Mouse (Mus musculus): ENCODE data around the gene Des.

The Des gene

DNA sequence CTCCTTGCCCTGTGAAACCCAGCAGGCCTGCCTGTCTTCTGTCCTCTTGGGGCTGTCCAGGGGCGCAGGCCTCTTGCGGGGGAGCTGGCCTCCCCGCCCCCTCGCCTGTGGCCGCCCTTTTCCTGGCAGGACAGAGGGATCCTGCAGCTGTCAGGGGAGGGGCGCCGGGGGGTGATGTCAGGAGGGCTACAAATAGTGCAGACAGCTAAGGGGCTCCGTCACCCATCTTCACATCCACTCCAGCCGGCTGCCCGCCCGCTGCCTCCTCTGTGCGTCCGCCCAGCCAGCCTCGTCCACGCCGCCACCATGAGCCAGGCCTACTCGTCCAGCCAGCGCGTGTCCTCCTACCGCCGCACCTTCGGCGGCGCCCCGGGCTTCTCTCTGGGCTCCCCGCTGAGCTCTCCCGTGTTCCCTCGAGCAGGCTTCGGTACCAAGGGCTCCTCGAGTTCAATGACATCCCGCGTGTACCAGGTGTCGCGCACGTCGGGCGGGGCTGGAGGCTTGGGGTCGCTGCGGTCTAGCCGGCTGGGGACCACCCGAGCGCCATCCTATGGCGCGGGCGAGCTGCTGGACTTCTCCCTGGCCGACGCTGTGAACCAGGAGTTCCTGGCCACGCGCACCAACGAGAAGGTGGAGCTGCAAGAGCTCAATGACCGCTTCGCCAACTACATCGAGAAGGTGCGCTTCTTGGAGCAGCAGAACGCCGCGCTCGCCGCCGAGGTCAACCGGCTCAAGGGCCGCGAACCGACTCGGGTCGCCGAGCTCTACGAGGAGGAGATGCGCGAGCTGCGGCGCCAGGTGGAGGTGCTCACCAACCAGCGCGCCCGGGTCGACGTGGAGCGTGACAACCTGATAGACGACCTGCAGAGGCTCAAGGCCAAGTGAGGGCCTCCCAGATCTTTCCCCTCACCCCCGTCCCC, at the start of gene Des:
TSS of gene Des (plus strand) at position 218 of the 920 bp plus-strand sequence.
- peak; percentile 32 for DNase-seq (ENCODE audit: low spot score)

- DNase-seq (ENCODE audit: low spot score), result no peak
These were observed 48.4 kb upstream of the Des start for GRCm38 (mm10) chr1:75311694-75312093.

- no peak for DNase-seq (ENCODE audit: low spot score)
These were observed 45.1 kb upstream of the Des start for GRCm38 (mm10) chr1:75315011-75315410.

DNA sequence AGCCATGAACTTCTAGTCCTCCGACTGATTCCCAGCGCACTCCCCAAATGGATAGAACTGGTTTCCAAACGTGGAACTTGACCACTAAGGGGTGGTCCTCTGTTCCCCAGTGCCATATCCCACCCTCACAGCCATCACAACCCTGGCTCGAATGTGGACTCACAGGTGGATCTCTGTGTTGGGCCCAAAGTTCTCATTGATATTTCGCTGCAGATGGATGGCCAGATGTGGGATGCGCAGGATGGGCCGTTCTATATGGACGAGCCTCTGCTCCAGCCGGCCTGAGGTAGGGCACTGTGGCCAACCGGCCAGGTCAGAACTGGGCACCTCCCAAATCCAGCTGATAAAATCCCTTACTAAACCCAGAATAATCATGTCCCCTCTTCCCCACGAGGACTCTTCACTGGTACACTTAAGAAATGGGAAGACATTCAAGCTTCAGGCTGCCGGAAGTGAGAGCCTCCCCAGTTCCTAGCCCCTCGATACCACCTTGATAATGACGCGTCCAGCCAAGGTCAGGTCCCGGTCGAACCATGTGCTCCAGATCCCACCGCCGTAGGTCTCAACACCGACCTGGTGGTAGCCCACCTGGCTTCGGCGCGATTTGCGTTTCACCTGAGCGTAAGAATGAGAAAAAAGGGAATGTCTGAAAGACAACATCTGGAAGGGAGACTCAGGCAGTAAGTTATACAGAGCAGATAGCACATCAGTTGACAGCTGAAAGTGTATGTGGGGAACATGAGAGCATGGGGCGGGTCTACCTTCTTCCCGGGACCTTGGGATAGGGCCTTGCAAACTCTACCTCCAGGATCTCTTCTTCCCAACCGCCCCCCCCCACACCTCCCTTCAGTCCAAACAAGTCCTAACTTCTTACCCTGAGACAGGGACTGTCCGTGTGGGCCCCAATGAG, 44.4 kb upstream of the Des start:
- no peak for DNase-seq (ENCODE audit: low spot score)

DNA sequence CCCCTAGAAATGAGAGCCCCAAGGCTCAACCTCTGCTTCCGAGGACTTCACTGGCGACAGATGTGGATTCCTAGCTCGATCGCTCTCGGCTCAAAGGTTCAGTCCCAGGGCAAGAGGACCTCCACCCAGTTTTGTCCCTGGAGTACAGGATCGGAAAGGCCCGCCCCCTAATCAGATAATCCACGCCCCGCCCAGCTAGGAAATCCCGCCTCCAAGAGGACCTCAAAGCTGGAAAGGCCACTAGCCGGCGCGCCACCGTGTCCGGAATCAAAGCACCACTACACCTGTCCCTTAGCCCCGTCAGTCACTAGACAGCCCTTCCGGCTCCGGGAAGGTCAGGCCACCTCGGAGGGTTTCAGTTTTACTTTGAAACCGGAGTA, 43.3 kb upstream of the Des start:
- peak; percentile 87 for DNase-seq (ENCODE audit: low spot score)

- DNase-seq (ENCODE audit: low spot score), result peak; percentile 99
These were observed 42.6 kb upstream of the Des start, which contains the start of gene Dnpep for GRCm38 (mm10) chr1:75317241-75318201. Dnpep (minus strand) TSS chr1:75317990.

GRCm38 (mm10) chr1:75318301-75318700, 41.8 kb upstream of the Des start:
- no peak for DNase-seq (ENCODE audit: low spot score)

DNA sequence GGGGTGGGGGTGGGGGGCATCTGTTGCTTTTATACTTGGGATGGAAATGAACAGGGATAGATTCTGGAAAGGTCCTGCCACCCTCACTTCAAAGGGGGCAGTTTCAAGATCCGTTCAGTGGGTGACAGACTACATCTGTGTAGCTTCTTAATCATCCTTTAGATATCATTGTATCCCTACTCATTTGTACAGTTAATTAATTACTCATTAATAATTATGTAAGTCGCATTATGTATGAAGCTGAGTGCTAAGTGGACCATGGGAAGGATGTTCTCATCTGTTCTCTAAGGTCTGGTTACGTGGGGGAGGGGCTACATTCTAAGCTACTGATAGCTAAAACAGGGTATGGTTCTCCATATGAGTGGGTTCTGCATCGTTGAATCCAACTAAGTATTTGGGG, 41.4 kb upstream of the Des start:
- DNase-seq (ENCODE audit: low spot score), result no peak

DNA sequence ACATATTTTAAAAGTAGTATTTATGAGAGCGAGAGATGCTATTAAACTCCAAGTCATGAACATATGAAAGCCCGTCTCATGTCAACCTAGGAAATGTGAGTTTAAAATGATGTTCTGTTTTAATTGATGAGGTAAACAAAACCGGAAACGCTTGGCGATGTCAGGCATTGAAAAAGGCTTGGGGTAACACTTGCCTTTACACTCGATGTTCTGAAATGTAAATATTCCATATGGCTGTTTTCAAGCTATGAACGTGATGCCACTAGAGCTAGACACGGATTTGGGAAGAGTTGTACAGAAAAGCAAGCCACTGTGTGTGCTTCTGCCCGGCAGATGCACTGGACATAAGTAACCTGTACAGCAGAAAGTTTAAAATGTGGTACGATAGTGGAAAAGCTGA, 41.0 kb upstream of the Des start:
- DNase-seq (ENCODE audit: low spot score), result no peak

GRCm38 (mm10) chr1:75327461-75327860, 32.7 kb upstream of the Des start:
- no peak for DNase-seq (ENCODE audit: low spot score)

GRCm38 (mm10) chr1:75331271-75331670, 28.9 kb upstream of the Des start:
- DNase-seq (ENCODE audit: low spot score), result no peak

- no peak for DNase-seq (ENCODE audit: low spot score)
These were observed 23.7 kb upstream of the Des start for GRCm38 (mm10) chr1:75336461-75336860.

DNA sequence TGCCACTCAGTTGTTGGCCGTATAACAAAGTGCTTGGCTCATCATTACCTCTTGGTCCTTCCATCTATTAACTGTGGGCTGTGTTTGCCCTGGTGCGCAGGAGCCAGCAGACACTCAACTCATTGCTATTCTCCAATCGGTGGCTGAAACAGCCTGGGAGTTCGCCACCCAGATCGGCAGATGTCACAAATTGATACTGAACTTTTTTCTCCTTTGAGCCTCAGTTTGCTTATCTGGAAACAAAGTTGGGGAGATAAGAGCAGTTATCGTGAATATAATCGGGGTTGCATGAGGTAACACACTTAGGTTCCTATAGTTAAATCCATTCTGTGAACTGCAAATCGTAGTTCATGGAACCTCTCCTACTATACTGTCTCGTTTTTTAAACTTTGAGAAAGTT, 23.0 kb upstream of the Des start:
- no peak for DNase-seq (ENCODE audit: low spot score)

DNA sequence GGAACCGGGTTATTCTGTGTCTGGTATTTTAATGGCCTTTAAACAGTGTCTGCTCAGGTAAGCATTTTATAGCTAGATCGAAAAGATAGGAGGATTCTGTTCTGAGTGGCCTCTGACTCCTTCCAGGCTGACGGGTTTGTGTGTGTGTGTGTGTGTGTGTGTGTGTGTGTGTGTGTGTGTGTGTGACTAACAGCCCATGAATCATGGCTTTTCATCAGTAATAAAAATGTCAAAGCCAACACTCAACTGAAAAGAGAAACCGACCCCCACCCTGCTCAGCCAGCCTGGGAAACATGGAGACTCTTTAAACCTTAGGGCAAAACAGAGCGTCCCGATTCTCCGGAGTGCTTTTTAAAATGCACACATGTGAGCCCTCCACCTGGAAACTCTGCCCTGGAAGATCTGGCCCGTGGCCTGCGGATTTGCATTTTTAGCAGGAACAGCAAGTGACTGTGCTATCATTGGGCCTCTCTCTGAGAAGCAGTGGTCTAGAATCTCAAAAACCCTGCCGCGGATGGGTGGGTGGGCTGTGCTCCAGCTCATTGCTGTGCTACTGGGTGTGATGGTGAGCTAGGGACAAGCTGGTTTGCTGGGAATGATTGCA, 21.9 kb upstream of the Des start:
- DNase-seq (ENCODE audit: low spot score), result no peak

- no peak for DNase-seq (ENCODE audit: low spot score)
These were observed 20.8 kb upstream of the Des start for GRCm38 (mm10) chr1:75339337-75339736.

GRCm38 (mm10) chr1:75340519-75340918, 19.6 kb upstream of the Des start:
- DNase-seq (ENCODE audit: low spot score), result no peak

GRCm38 (mm10) chr1:75342874-75343416, 17.2 kb upstream of the Des start:
- DNase-seq (ENCODE audit: low spot score), result peak; percentile 52

- DNase-seq (ENCODE audit: low spot score), result no peak
These were observed 15.7 kb upstream of the Des start for GRCm38 (mm10) chr1:75344291-75345035.

GRCm38 (mm10) chr1:75345036-75345935, 14.8 kb upstream of the Des start:
- DNase-seq (ENCODE audit: low spot score), result no peak
